Mouse (Mus musculus): ENCODE data around the gene Sphkap.
A peak's percentile ranks its signal among the peaks of the same experiment; 100 is the strongest.

Gene Sphkap

DNA sequence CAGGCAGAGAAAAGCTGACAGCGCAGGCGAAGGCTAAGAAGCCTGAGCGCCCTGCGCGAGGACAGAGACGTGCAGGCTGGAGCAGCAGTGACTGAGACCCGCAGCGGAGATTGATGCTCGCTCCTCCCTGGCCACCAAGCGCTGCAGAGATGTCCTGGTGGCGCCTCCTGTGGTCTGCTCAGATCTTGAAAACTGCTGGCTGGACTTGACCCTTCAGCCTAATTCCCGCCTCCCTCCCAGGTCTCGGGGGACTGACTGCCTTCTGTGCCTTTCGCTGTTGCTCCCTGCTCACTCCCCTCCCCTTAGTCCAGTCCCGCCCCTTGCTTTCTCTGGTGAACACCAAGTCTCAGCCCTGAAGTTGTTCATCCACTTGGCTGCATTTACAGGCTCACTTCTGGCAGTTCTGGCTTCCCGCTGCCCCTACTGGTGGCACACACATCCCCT, at the start of gene Sphkap:
Gene Sphkap, minus strand, starts transcription at position 180 of the 444 bp plus-strand sequence.
- DNase-seq (ENCODE audit: low read depth, low spot score), result peak; percentile 67

DNA sequence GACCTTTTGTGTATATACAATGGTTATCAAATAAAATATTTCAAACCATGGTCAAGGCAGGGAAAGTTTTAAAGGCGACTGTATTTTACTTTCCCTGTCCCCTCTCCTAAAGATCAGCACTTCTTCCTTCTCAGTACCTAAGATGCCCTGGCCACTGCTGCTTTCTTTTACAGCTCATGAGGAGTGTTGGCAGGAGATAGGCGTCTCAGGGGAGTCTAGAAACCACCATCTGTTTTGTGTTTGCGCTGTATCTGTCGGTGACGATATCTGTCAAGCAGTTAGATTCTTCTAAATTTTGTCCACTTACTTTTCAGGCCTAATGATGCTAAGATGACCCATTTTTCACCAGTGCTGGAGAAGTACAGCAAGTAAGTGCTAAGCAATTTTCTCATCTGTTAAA, 43.3 kb upstream of the Sphkap start:
- no peak for DNase-seq (ENCODE audit: low read depth, low spot score)

DNA sequence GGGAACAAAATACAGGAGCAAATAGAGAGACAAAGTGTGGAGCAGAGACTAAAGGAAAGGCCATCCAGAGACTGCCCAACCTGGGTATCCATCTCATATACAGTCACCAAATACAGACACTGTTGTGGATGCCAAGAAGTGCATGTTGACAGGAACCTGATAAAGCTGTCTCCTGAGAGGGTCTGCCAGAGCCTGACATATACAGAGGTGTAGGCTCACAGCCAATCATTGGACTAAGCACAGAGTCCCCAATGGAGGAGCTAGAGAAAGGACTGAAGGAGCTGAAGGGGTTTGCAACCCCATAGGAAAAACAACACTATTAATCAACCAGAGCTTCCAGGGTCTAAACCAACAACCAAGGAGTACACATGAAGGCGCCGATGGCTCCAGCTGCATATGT, 32.4 kb upstream of the Sphkap start:
- no peak for DNase-seq (ENCODE audit: low read depth, low spot score)

DNA sequence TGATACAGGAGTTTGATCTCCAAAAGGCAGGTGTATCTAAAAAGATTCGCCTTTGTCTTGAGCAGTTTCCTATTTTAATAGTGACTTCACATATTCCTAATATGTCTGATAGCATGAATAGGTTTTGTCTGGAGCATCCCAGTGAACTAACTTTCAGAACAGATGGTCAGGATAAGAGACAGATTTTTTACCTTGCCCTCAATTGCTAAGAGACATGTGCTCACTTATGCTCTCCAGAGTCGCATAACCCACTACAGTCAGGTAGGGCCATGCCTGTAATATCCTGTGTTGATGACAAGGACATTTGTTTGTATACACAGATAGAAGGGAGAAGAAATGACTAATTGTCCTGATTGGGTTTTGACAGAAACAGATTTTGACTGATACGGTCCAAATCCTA, 25.9 kb upstream of the Sphkap start:
- DNase-seq (ENCODE audit: low read depth, low spot score), result no peak

DNA sequence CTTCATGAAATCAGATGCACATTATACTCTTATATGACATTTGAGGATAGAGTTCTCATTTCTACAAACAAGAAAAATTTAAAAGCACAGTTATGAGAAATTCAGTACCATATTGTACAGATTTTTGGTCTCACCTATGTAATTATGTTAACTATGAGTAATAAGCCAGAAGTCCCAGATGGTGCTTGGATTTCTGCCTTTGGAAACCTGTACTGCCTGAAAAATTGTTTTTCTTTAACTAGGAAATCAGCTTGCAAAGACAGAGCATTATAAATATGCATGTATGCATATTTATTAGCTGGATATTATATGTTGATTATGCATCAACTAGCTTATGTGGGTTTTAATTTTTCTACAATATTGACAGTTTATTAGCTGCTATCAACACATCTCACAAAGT, 21.9 kb upstream of the Sphkap start:
- no peak for DNase-seq (ENCODE audit: low read depth, low spot score)

DNA sequence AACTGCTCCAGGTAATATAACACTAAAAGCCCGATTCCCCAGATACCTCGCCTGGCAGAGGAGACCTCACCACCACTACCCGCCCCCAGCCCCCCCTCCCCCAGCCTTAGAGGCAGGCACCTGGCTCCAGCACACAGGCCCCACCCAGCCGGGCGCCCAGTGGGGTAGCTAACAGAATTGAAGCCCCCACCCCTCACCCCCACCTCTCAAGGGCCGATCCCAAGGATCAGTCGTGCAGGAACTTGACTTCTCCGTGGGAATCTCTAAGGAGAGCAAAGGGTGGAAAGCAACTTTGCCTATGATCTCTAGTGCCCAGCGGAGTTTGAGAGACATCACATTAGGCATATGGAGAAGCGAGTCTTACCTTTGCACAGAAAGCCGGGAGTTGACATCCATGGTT, 384 bp downstream of the Sphkap start:
- no peak for DNase-seq (ENCODE audit: low read depth, low spot score)

DNA sequence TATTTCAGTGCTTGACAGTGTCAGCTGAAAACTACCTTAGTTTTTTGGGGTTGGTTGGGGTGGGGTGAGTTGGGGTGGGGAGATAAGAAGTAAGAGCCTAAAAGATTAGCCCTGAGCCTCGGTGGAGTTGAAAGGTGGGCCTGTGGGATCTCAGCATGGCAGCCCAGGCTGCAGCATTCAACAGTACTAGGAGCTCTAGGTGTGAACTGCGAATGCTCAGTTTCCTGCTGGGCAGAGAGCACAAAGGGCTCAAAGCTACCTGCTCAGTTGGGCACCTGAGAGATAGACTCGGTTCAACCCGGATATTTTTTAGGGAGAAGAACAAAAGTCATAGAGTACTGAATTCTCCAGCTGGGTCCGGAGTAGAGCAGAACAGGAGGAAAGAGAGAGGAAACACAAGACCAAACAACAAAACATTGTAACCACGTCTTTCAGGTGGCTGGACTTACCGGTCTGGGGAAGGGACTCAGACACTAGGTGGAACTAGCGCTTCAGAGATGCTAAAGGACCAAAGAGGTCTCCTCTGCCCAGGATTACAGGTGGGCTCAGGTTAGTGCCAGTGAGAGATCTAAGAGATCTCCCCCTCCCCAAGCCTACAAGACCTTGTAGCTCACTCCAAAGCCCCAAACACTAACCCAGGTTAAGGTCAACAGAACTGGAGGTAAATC, 984 bp downstream of the Sphkap start:
- DNase-seq (ENCODE audit: low read depth, low spot score), result peak; percentile 4

DNA sequence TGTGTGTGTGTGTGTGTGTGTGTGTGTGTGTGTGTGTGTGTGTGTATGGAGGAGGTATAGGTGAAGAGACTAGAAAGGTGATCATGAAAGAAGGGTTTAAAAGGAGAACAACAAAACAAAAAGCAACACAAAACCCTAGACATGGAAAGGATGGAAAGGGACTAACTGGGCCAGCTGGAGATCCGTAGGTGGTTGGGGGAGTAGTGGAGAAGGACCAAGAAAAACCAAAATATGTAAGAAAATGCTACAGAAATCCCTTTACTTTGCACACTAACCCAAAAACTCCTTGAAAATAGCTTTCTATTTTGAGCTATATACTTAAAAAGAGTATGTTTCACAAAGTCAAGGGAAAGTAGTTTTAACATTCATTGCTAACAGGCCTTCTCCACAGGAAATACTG, 6.9 kb downstream of the Sphkap start:
- DNase-seq (ENCODE audit: low read depth, low spot score), result no peak

DNA sequence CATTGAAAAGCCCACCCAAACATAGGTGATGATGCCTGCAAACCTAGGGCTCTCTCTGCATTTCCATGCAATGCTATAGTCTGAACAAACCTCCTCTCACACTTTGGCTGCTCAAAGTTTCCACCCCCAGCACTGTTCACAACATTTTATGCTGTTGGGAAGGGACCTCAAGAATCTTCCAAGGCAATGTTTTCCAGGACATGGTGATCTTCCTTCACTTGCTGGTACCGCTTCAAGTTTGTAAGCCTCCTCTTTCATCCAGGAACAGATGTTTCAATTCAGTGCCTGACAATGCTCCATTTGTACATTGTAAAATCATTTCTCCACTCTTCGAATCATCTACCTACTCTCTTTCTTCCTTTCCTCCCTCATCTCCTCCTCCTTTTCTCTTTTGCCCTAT, 11.7 kb downstream of the Sphkap start:
- DNase-seq (ENCODE audit: low read depth, low spot score), result no peak

DNA sequence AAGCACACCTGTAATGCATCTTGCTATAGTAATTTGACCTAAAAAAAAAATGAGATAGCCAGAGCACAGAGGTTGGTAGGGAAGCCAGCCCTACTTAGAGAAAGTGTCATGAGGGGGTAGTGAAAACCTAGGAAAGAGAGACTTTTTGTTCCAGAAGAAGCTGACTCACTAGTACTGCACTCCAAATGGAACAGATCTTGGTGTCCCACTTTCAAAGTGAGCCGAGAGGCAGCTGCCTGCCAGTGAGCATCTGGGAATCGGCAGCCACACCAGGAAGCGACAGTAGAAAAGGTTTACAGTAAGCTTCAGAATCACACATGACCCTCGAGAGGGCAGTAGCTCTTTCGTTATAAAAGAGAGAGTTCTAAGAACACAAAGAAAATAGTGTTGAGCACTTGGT, 12.4 kb downstream of the Sphkap start:
- DNase-seq (ENCODE audit: low read depth, low spot score), result no peak

DNA sequence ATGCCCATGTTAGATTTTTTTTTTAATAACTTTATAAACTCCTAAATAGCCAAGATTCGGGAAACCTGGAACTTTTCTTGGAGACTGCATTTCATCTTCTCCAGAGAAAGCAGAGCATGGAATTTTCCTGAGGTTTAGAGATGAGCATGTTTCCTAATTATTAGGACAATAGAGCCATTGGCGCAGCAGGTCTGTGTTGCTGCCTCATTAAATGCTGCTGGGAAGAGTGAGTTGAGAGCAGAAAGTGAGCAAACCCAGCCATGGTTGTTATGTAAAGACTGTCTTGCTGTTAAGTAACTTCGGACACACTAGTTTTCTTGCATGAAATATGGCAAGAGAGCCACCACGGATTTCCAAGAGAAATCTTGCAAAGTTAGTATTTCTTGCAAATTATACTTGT, 18.6 kb downstream of the Sphkap start:
- DNase-seq (ENCODE audit: low read depth, low spot score), result no peak

DNA sequence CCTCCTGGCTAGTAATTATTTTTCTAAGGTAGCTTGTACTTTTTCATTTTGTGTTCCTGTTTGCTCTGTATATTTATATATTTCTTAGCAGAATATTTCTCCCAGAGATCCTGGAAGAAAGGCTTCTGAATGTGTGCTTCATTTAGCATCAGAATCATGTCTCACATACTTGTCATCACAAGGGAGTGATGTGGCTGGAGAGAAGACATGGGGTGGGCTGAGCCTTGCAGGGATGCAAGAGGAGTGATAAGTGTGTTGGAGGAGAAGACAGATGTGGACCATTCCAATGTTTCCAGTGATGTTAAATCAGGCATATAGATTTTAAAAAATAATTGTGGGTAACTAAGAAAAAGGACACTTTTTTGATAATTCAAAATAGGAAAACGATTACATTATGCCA, 30.6 kb downstream of the Sphkap start:
- DNase-seq (ENCODE audit: low read depth, low spot score), result no peak

DNA sequence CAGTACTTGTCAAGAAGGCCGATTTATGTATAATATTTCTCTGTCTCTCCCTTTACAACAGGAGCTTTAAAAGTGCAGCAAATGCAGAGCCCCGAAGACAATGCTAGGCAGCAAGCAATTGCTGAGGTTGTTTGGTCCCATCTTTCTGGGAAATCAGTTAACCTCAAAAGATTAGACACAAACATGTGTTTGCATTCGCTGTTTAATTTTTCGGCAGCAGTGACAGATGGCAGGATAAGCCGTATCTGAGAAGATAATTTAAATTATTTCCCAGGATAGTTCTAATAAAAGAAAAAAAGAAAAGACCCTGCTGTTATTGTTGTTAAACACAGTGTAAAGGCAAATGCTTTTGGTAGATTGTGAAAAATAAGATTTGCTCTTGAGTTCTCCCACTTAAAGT, 41.5 kb downstream of the Sphkap start:
- DNase-seq (ENCODE audit: low read depth, low spot score), result no peak

DNA sequence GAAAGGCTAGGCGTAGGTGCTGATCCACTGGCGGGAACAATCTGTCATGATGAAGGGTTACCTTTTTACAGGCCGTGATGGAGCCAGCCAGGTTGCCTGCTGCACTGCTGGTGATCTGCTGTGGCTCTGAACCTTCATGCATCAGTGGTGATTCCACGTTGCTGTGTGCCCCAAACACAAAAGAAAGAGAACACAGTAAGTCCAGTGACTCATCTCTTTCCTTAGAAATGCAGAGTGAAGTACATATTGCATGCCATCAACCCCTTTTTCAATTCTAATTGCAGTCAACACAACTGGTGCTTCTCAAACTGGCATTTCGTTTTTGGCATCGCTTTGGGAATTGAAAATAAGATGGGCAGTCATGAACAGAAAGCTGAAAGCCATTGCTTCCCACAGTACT, 45.8 kb downstream of the Sphkap start:
- DNase-seq (ENCODE audit: low read depth, low spot score), result no peak

DNA sequence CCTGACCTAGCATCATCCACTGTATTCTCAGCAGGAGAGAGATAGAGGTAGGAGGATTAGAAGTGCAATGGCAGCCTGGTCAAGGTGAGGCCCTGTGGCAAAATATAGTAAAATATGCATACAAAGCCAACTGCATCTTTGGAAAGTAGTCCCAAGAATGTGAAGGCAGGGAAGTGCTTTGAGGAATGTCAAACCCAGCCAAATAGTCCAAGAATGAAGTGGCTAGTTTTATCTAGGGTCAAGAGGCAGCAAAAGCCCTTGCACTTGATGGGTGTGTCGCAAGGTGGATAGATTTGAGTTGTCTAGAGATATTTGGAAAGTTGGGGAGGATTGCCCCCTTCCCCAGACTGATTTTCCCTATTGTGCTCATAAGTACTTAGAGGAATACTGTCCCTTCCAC, 61.5 kb downstream of the Sphkap start:
- no peak for DNase-seq (ENCODE audit: low read depth, low spot score)

DNA sequence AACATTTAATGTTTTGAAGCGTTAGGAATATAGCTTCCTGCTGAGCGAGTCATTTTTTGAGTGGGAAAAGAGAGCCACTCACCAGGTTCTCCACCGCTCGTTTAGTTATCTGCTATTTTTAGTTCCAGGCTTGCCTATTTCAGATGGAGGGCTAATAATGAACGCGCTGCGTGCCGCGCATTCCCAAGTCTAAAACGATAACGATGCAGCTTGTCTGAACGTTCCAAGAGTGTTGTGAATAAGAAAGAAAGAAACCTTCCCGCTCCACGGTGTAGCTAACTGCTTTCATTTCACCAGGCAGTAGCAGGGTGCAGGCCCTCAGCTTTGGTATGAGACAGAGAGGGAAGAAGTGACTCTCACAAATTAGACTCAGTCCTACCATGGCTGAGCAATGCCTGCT, 62.4 kb downstream of the Sphkap start:
- peak; percentile 12 for DNase-seq (ENCODE audit: low read depth, low spot score)

DNA sequence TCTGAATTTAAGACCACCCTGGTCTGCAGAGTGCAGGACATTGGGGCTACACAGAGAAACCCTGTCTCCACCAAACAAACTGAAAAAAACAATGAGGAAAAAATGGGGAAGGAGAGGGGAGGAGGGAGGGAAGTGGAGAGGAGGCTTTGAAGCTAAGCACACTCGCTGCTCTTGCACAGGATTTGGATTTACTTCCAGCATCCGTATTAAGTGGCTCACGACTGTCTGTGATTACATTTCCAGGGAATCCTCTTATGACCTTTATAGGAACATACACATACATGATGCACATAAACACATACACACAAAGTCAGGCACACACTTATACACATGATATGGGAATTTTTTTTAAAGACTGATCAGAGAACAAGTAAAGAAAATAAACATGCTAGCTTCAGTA, 62.9 kb downstream of the Sphkap start:
- no peak for DNase-seq (ENCODE audit: low read depth, low spot score)

DNA sequence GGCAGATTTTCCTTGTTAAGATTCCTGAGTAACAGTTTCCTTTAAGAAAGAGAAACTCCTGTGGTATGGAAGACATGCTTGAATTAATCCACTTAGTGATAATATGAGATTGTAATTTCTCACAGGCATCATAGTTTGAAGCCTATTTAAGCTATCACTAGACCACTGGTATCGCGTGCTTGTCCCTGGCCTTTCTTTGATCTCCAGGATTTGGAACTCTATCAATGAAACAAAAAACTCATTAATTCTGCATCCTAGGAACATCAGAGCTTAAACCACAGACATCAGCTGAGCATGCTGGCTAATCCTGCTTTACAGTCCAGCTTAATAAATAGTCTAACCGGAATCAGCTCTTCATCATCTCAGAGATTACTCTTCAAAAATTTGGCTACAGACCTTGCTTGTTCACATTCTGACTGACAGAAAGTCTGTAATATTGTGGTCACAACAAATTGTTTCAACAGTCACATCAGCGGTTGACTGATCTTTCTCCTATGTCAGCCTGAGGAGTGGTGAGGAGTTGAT, 65.2 kb downstream of the Sphkap start:
- no peak for DNase-seq (ENCODE audit: low read depth, low spot score)

DNA sequence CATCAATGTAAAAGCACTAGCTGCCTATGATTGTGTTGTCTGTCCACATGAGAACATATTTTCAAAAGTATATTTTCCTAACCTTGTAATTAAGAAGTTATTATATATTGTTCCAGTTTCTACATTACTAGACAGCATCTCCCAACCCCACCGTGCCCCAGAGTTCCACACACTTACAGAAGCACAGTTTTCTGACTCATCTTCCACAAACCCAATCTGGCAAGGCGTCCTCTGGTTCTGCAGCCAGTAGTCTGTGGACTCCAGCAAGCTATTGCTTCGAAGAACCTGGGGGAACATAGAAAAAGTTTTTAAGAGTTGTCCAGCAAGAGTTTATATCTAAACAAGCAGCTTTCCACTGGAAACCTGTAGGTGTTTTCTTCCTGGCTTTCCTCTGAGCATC, 68.6 kb downstream of the Sphkap start:
- no peak for DNase-seq (ENCODE audit: low read depth, low spot score)

DNA sequence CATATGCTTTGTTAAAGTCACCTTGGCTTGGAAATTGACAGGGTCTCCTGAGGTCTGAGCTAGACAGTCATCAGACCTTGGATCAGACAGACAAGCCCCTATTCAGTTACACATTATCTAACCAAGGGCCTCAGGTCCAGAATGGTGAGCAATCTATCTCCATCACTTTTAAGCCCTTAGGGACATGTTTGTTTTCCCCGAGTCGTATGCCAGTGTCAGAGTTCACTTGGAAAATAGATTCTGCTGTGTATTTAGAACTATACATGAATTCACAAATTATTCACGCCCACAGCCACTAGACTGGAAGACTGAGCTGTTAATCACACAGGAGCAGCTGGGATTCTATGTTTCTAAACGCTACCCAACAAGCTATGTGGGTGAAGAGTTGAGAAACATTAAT, 91.1 kb downstream of the Sphkap start:
- DNase-seq (ENCODE audit: low read depth, low spot score), result no peak

DNA sequence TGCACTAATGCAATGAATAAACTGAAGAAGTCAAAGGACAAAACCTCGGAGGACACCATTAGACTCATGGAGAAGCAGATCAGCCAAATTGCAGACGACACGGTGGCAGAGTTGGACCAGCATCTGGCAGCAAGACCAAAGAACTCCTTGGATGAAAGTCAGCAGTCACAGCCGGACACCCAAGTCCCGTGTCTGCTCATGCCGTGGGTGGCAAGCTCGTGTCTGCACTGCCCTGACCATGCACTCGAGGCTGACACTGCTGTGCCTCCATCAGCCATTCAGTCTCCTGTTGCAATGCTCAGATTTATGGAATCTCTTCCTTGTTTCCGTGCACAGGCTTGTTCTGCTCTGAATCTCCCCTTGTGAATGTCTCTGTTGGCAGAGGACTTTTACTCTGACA, 92.9 kb downstream of the Sphkap start:
- no peak for DNase-seq (ENCODE audit: low read depth, low spot score)

DNA sequence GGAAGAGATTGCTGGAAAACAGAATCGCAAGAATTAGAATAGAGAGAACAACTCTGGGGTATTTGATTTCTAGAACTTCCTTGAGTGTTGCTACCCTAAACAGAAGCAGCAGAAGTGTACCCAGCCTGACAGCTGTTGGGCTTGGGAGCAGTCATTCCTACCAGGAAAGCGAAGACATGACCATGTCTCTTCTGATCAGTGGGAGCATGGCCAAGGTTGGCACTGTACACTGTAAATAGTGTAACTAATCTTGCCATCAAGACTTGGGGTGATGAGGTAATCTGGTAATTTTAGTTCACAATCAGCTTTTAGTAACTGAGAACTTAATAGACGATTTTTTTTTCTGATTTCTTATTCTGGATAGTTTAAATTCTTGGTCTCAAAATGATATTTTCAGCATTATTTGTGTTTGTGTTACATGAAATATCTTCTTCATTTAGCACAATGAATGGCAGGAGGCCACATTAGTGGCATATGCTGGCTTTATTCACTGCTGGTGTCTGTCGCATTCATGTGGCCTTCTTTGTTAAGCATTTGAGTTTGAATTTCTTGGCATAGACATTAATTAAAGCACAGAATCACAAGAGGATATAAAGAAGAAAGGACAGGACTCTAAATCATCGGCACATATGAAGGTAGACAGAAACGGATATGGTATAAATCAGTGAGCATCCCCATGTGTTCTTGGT, 96.2 kb downstream of the Sphkap start:
- no peak for DNase-seq (ENCODE audit: low read depth, low spot score)
